Mouse (Mus musculus) layer of hippocampus, adult 8-10 months (tissue): Measurements from ENCODE around the gene Rps13. TPM values are rescaled to one million over a fixed set of nuclear protein-coding genes. Genes with fewer than 3 reads are reported as not detected.

Experiments
- DNase-seq, 2 experiments: peaks; one replicate each; pipeline ENCODE4 v3.0.0; 2022; ENCODE audit warnings: low spot score in 2 of 2
- total RNA-seq, 4 experiments: library from RNA; stranded (reverse); gene quantifications; 2 replicates each; pipeline ENCODE4 v1.2.4; 2022

The Rps13 gene
- total RNA-seq, 4 experiments from 2014 or later, result 196 to 267 (median 243) TPM

- DNase-seq, result no peak
These were observed 41.6 kb downstream of the Rps13 start for GRCm38 (mm10) chr7:116292377-116292776.

GRCm38 (mm10) chr7:116290559-116290958 is 43.4 kb downstream of the Rps13 start:
- no peak for DNase-seq

- no peak for DNase-seq
These were observed 45.0 kb downstream of the Rps13 start for GRCm38 (mm10) chr7:116288996-116289395.

- no peak for DNase-seq
These were observed 46.0 kb downstream of the Rps13 start for GRCm38 (mm10) chr7:116287959-116288358.

GRCm38 (mm10) chr7:116286611-116287355 is 47.2 kb downstream of the Rps13 start:
- DNase-seq, result no peak

GRCm38 (mm10) chr7:116286173-116286572 is 47.8 kb downstream of the Rps13 start:
- DNase-seq, result no peak

GRCm38 (mm10) chr7:116285216-116285615 is 48.8 kb downstream of the Rps13 start:
- no peak for DNase-seq

GRCm38 (mm10) chr7:116282755-116283154 is 51.2 kb downstream of the Rps13 start:
- peak; percentile 42 to 53 for DNase-seq

Other genes with a start within 250 kb of the Rps13 start
- 1 to 10 TPM in 3 of 4 experiments, under 1 TPM in 1; 0.75 to 4.3 (median 3.2) TPM for gene Gm4353, start 249.6 kb downstream of the Rps13 start, total RNA-seq
- 10 to 100 TPM; 25.0 to 31.5 (median 26.4) TPM for gene Plekha7, start 25.8 kb downstream of the Rps13 start, total RNA-seq
- 10 to 100 TPM; 27.1 to 35.8 (median 34.3) TPM for gene Pik3c2a, start 109.3 kb upstream of the Rps13 start, total RNA-seq
- gene Nucb2, start 170.2 kb upstream of the Rps13 start, total RNA-seq, result 10 to 100 TPM; 23.3 to 25.7 (median 24.2) TPM